ENCODE assay signal across 21 mouse cellular contexts in the genomic region with DNA sequence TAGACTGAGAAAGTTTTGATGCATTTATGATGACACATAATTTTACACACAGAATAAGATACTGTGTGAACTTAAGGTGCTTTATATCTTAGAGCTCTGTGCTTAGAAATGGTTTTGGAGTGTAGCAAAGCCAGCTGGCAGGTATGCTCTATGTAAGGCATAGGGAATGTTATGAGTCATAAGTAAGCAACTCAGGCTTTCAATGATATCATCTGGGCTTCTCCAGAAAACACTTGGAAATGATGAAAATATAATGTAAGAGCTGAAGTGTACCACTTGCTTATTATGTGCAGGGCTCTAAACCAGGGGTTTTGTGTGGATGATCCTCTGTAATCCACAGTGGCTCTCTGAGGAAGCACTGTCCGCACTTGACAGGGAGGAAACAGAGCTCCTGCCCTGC.
A peak's percentile ranks its signal among the peaks of the same experiment; 100 is the strongest.
DNase-seq lines count a peak whose midpoint lies in the region; ATAC-seq lines count a peak whose summit lies in the region.
"Had no signal": no experiment of that assay in that cellular context is flagged by ENCODE, and none has a peak within 500 bp of the region (broad histone marks: within the 10 kb centered on the region; RNA-seq: fewer than 3 reads in every experiment).

No protein-coding gene starts in this region.

- H3K9me3 ChIP-seq in embryonic facial prominence, embryonic 14.5 days (ENCODE audit: control insufficient read depth, low read length): no peaks in the 10 kb centered on the region
- no peaks in the 10 kb centered on the region for H3K9me3 ChIP-seq in embryonic facial prominence, embryonic 10.5 days
- H3K9me3 ChIP-seq: embryonic facial prominence, embryonic 13.5 days; forebrain, embryonic 10.5 days; heart, embryonic 10.5 days; hindbrain, embryonic 13.5 days had no signal

- DNase-seq in embryonic facial prominence, embryonic 14.5 days (ENCODE audit: low spot score): peak; percentile 7
- DNase-seq in embryonic facial prominence, embryonic 10.5 days (ENCODE audit: low spot score): no peak
- DNase-seq in left cerebral cortex, postnatal 36 days (ENCODE audit: low spot score in 2 of 2): peak; percentile 3 to 4
- no peak for DNase-seq in left cerebral cortex, adult 11 months (ENCODE audit: low spot score)
- peak; percentile 33 for DNase-seq in 3134 (ENCODE audit: extremely low read depth, insufficient read length, low spot score)
- peak; percentile 53 for DNase-seq in brain, adult 2 months (ENCODE audit: low read depth, low spot score)
- DNase-seq in gastrocnemius, postnatal 14 days: no peak
- DNase-seq in gastrocnemius, adult 18-20 months (ENCODE audit: low spot score): no peak
- DNase-seq: adrenal gland, postnatal 10 days; cerebellum, adult 11-12 months; cerebellum, adult 9-10 months; cerebellum, postnatal 25 days; heart, adult 18-20 months; heart, postnatal 10 days had no signal

- H3K9ac ChIP-seq in embryonic facial prominence, embryonic 14.5 days (ENCODE audit: low read depth, low read length): no peak overlapping the region
- H3K9ac ChIP-seq: embryonic facial prominence, embryonic 13.5 days; hindbrain, embryonic 13.5 days had no signal

- ATAC-seq in embryonic facial prominence, embryonic 14.5 days (ENCODE audit: low read depth): no peak
- ATAC-seq: forebrain, embryonic 14.5 days; hindbrain, postnatal 0 days had no signal

- intact Hi-C loops in left cerebral cortex, postnatal 36 days (cut with DNase I): no loop called here
- intact Hi-C loops in gastrocnemius, postnatal 14 days (cut with DNase I; ENCODE audit: low total_unique reads): no loop called here

- H3K4me3 ChIP-seq in embryonic facial prominence, embryonic 14.5 days (ENCODE audit: low read depth, low read length): no peak overlapping the region
- no peak overlapping the region for H3K4me3 ChIP-seq in embryonic facial prominence, embryonic 10.5 days
- H3K4me3 ChIP-seq: embryonic facial prominence, embryonic 13.5 days; erythroblast, embryonic 14.5 days; forebrain, embryonic 10.5 days; heart, embryonic 10.5 days; hindbrain, embryonic 13.5 days had no signal

- no peak overlapping the region for H3K27ac ChIP-seq in embryonic facial prominence, embryonic 14.5 days (replicated peaks; ENCODE audit: low read depth, low read length)
- H3K27ac ChIP-seq in embryonic facial prominence, embryonic 10.5 days (replicated peaks): no peak overlapping the region
- H3K27ac ChIP-seq: embryonic facial prominence, embryonic 13.5 days; forebrain, embryonic 10.5 days; heart, embryonic 10.5 days; hindbrain, embryonic 13.5 days; hindbrain, postnatal 0 days had no signal

- WGBS in embryonic facial prominence, embryonic 14.5 days: 55% methylated on average over 1 of the region's 1 CpGs
- 79% methylated on average over 1 of the region's 1 CpGs for WGBS in embryonic facial prominence, embryonic 10.5 days

- no peak overlapping the region for H3K4me2 ChIP-seq in embryonic facial prominence, embryonic 14.5 days (ENCODE audit: low read depth, low read length)
- H3K4me2 ChIP-seq: embryonic facial prominence, embryonic 13.5 days; hindbrain, embryonic 13.5 days had no signal

- no peaks in the 10 kb centered on the region for H3K27me3 ChIP-seq in embryonic facial prominence, embryonic 14.5 days (replicated peaks; ENCODE audit: control insufficient read depth, insufficient read depth, low read length)
- no peaks in the 10 kb centered on the region for H3K27me3 ChIP-seq in embryonic facial prominence, embryonic 10.5 days (replicated peaks; ENCODE audit: low read depth, poor library complexity, severe bottlenecking)
- H3K27me3 ChIP-seq: embryonic facial prominence, embryonic 13.5 days; hindbrain, embryonic 13.5 days had no signal

- no peaks in the 10 kb centered on the region for H3K4me1 ChIP-seq in embryonic facial prominence, embryonic 14.5 days (ENCODE audit: control insufficient read depth, insufficient read depth, low read length)
- H3K4me1 ChIP-seq in embryonic facial prominence, embryonic 10.5 days: no peaks in the 10 kb centered on the region
- H3K4me1 ChIP-seq: embryonic facial prominence, embryonic 13.5 days; forebrain, embryonic 10.5 days; heart, embryonic 10.5 days; hindbrain, embryonic 13.5 days had no signal

- H3K36me3 ChIP-seq in embryonic facial prominence, embryonic 14.5 days (ENCODE audit: control insufficient read depth, insufficient read depth, low read length): no peaks in the 10 kb centered on the region
- no peaks in the 10 kb centered on the region for H3K36me3 ChIP-seq in embryonic facial prominence, embryonic 10.5 days (replicated peaks)
- H3K36me3 ChIP-seq: embryonic facial prominence, embryonic 13.5 days; forebrain, embryonic 10.5 days; heart, embryonic 10.5 days; hindbrain, embryonic 13.5 days had no signal

Comparison
In these comparisons a context has a peak if more than half of its experiments do, and no peak if none do; other contexts are left out.
1. DNase-seq: peak in embryonic facial prominence, embryonic 14.5 days (single experiment), left cerebral cortex, postnatal 36 days (2 of 2), 3134 (single experiment) and brain, adult 2 months (single experiment); none in embryonic facial prominence, embryonic 10.5 days (single experiment), left cerebral cortex, adult 11 months (single experiment), gastrocnemius, postnatal 14 days (single experiment) and gastrocnemius, adult 18-20 months (single experiment).